Mouse (Mus musculus): ENCODE results near the gene Pex11g. TPM values are rescaled to one million over a fixed set of nuclear protein-coding genes. Genes with fewer than 3 reads are reported as not detected.

Gene Pex11g
- polyA plus RNA-seq, 1 experiment from 2014 or later: 1.9 TPM

DNA sequence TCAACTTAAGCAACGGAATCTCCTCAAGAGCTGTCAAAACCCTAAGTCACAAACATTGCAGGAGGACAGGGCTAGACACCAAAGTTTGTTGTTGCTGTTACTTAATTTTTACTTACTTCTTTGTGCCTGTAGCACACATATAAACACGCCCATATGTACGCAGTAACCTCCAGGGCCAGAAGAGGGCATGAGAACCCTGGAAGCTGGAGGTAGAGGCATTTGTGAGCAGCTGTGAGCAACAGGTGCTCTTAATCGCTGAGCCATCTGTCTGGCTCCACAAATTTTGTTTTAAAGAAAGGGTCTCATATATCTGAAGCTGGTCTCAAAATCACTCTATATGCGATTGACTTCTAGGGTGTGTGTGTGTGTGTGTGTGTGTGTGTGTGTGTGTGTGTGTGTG, 3.2 kb downstream of the Pex11g start:
- Histone ChIP-seq H3K27me3 (replicated peaks; ENCODE audit: control insufficient read depth, insufficient read depth, low read length) (no peaks in the 10 kb centered on the region), H3K4me3 (ENCODE audit: low read depth, low read length) (no peak overlapping the region), H3K36me3 (ENCODE audit: control insufficient read depth, insufficient read depth, low read length) (peaks cover 3% of the 10 kb centered on the region; the same call in 1 of the 2 replicates), H3K4me2 (ENCODE audit: low read length) (no peak overlapping the region), H3K9me3 (replicated peaks; ENCODE audit: control insufficient read depth, low read length) (no peaks in the 10 kb centered on the region), H3K4me1 (ENCODE audit: control insufficient read depth, insufficient read depth, low read length) (0 out of 2 replicates have a peak, but pooled peaks cover 3% of the 10 kb centered on the region), H3K27ac (ENCODE audit: low read depth, low read length) (no peak overlapping the region), H3K9ac (ENCODE audit: low read length) (no peak overlapping the region)
- WGBS: 52% methylated on average over 5 of the region's 5 CpGs
- DNase-seq (ENCODE audit: low spot score) (peak; percentile 65), ATAC-seq (no peak)

DNA sequence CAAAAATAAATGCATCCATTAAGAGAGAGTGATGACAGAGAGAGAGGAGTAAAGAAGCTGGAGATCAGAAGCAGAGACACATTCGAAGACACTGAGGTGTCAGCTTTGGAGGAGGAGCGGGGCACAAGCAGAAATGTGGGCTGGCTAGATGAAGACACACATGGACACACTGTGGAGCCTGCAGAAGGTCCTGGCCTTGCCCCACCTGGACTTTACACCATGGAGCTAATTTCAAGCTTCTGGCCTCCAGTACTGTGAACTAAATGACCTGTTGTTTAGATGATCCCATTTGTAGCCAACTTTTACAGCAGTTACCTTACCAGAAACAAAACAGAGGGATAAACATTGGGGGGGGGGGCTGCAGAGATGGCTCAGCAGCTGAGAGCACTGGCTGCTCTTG, 4.2 kb downstream of the Pex11g start:
- no peak overlapping the region for H3K4me3 ChIP-seq (ENCODE audit: low read depth, low read length)
- 0 out of 2 replicates have a peak, but pooled peaks cover 2% of the 10 kb centered on the region for H3K4me1 ChIP-seq (ENCODE audit: control insufficient read depth, insufficient read depth, low read length)
- no peak for ATAC-seq
- no peak overlapping the region for H3K9ac ChIP-seq (ENCODE audit: low read length)
- H3K27ac ChIP-seq (ENCODE audit: low read depth, low read length): no peak overlapping the region
- H3K36me3 ChIP-seq (ENCODE audit: control insufficient read depth, insufficient read depth, low read length): peaks cover 3% of the 10 kb centered on the region
- H3K27me3 ChIP-seq (replicated peaks; ENCODE audit: control insufficient read depth, insufficient read depth, low read length): no peaks in the 10 kb centered on the region
- 82% methylated on average over 2 of the region's 2 CpGs for WGBS
- H3K4me2 ChIP-seq (ENCODE audit: low read length): no peak overlapping the region
- H3K9me3 ChIP-seq (replicated peaks; ENCODE audit: control insufficient read depth, low read length): no peaks in the 10 kb centered on the region
- no peak for DNase-seq (ENCODE audit: low spot score)

DNA sequence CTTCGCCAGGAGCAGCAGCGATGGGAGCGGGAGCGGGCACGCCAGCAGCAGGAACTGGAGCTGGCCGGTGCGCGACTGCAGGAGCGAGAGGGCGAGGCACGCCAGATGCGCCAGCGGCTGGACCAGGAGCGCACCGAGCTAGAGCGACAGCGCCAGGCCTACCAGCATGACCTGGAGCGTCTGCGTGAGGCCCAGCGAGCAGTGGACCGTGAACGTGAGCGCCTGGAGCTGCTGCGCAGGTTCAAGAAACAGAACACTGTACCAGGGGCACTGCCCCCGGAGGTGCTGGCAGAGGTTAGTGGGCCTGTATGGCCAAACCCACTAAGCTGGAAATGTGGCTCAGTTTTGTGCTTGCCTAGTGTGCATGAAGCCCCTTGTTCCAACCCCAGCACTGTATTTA, 15.5 kb downstream of the Pex11g start:
- no peak for DNase-seq (ENCODE audit: low spot score)
- 97% methylated on average over 25 of the region's 25 CpGs for WGBS
- no peak overlapping the region for H3K27ac ChIP-seq (ENCODE audit: low read depth, low read length)
- H3K27me3 ChIP-seq (replicated peaks; ENCODE audit: control insufficient read depth, insufficient read depth, low read length): no peaks in the 10 kb centered on the region
- H3K9me3 ChIP-seq (replicated peaks; ENCODE audit: control insufficient read depth, low read length): no peaks in the 10 kb centered on the region
- H3K4me3 ChIP-seq (ENCODE audit: low read depth, low read length): no peak overlapping the region
- H3K4me1 ChIP-seq (ENCODE audit: control insufficient read depth, insufficient read depth, low read length): no peaks in the 10 kb centered on the region
- no peak overlapping the region for H3K9ac ChIP-seq (ENCODE audit: low read length)
- ATAC-seq: no peak
- H3K4me2 ChIP-seq (ENCODE audit: low read length): no peak overlapping the region
- peaks cover 95% of the 10 kb centered on the region for H3K36me3 ChIP-seq (ENCODE audit: control insufficient read depth, insufficient read depth, low read length)

DNA sequence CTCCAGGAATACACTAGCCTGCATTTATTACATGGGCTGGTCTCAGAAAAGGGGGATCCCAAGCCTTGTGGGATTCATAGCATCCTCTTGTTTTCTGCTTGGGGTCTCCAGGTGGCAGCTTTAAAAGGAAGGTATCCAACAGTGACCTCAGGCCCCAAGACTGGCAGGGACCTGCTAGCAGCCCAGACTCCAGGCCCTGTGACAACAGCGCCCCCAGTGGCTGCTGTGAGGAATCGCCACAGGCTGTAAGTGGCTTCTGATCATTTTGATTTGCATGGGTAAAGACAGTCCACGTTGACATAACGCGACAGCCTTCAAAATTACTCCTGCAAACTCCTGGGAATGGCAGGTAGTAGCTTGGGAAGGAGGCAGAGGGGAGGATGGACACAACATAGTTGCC, 16.8 kb downstream of the Pex11g start:
- Histone ChIP-seq H3K4me1 (ENCODE audit: control insufficient read depth, insufficient read depth, low read length) (no peaks in the 10 kb centered on the region), H3K27ac (ENCODE audit: low read depth, low read length) (no peak overlapping the region), H3K4me2 (ENCODE audit: low read length) (no peak overlapping the region), H3K9ac (ENCODE audit: low read length) (no peak overlapping the region), H3K4me3 (ENCODE audit: low read depth, low read length) (no peak overlapping the region), H3K36me3 (ENCODE audit: control insufficient read depth, insufficient read depth, low read length) (peaks cover 92% of the 10 kb centered on the region), H3K27me3 (replicated peaks; ENCODE audit: control insufficient read depth, insufficient read depth, low read length) (no peaks in the 10 kb centered on the region), H3K9me3 (replicated peaks; ENCODE audit: control insufficient read depth, low read length) (no peaks in the 10 kb centered on the region)
- 30% methylated on average over 5 of the region's 5 CpGs for WGBS
- peak; percentile 67 for DNase-seq (ENCODE audit: low spot score)
- peak; percentile 58; the same call in 1 of the 2 replicates for ATAC-seq

DNA sequence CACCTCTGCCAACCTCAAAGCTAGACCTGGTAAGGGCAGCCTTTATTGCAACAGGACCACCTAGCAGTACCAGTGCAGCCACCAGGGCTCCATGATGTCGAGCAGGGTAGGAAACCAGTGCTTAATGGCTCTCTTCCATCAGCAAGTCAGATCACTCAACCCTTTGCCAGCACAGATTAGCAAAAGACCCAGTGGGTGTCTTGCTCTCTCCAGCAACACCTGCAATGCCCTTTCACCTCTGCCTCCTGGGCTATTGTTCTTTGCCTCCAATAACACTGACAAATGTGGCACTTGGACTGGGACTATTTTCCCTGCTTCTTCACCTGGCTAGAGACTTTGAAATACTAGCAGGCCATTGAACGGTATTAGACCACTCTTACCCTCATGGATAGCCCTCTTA, 18.3 kb downstream of the Pex11g start:
- Histone ChIP-seq H3K9ac (ENCODE audit: low read length) (no peak overlapping the region), H3K27me3 (replicated peaks; ENCODE audit: control insufficient read depth, insufficient read depth, low read length) (no peaks in the 10 kb centered on the region), H3K4me3 (ENCODE audit: low read depth, low read length) (no peak overlapping the region), H3K27ac (ENCODE audit: low read depth, low read length) (no peak overlapping the region), H3K4me2 (ENCODE audit: low read length) (no peak overlapping the region), H3K36me3 (ENCODE audit: control insufficient read depth, insufficient read depth, low read length) (peaks cover 87% of the 10 kb centered on the region), H3K9me3 (replicated peaks; ENCODE audit: control insufficient read depth, low read length) (no peaks in the 10 kb centered on the region), H3K4me1 (ENCODE audit: control insufficient read depth, insufficient read depth, low read length) (no peaks in the 10 kb centered on the region)
- ATAC-seq: no peak
- WGBS: 89% methylated on average over 2 of the region's 2 CpGs
- no peak for DNase-seq (ENCODE audit: low spot score)

DNA sequence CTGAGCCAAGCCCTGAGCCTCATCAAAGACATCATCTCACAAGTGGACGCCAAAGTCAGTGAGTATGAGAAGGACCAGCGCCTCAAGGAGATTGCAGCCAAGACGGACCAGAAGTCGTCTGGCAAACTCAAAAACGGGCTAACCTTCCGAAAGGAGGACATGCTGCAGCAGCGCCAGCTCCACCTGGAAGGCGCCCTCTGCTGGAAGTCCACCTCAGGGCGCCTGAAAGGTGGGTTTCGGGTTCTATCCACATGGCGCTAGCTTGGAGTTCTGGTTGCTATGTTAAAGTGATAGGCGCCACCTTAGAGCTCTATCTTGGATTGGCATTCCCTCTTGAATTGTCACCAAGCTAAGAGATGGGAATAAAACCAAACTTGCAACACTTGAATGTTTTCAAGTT, 28.0 kb downstream of the Pex11g start:
- ATAC-seq: no peak
- Histone ChIP-seq H3K4me1 (ENCODE audit: control insufficient read depth, insufficient read depth, low read length) (no peaks in the 10 kb centered on the region), H3K27me3 (replicated peaks; ENCODE audit: control insufficient read depth, insufficient read depth, low read length) (no peaks in the 10 kb centered on the region), H3K36me3 (ENCODE audit: control insufficient read depth, insufficient read depth, low read length) (peaks cover 83% of the 10 kb centered on the region), H3K27ac (ENCODE audit: low read depth, low read length) (no peak overlapping the region), H3K9me3 (replicated peaks; ENCODE audit: control insufficient read depth, low read length) (no peaks in the 10 kb centered on the region), H3K4me2 (ENCODE audit: low read length) (no peak overlapping the region), H3K9ac (ENCODE audit: low read length) (no peak overlapping the region), H3K4me3 (ENCODE audit: low read depth, low read length) (no peak overlapping the region)
- no peak for DNase-seq (ENCODE audit: low spot score)
- 74% methylated on average over 12 of the region's 12 CpGs for WGBS

DNA sequence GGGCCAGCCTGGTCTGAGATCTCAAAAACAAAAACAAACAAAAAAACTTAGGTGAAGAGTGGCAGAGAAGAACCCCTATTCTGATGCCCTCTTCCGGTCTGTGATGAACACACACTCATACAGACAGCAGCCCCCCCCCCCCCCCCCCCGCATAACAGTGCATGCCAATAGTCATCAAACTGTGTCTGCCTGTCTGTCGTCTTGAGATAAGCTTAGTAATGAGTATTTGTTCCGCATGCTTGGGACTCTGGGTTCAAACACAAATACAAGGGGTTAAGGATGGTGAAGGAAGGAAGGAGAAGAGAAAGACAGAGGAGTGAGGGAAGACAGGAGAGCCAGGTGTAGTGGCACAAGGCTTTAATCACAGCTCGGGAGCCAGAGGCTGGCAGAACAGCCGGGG, 31.0 kb downstream of the Pex11g start:
- Histone ChIP-seq H3K4me1 (ENCODE audit: control insufficient read depth, insufficient read depth, low read length) (no peaks in the 10 kb centered on the region), H3K36me3 (ENCODE audit: control insufficient read depth, insufficient read depth, low read length) (peaks cover 92% of the 10 kb centered on the region), H3K27me3 (replicated peaks; ENCODE audit: control insufficient read depth, insufficient read depth, low read length) (no peaks in the 10 kb centered on the region), H3K9me3 (replicated peaks; ENCODE audit: control insufficient read depth, low read length) (no peaks in the 10 kb centered on the region), H3K27ac (ENCODE audit: low read depth, low read length) (no peak overlapping the region), H3K4me3 (ENCODE audit: low read depth, low read length) (no peak overlapping the region), H3K4me2 (ENCODE audit: low read length) (no peak overlapping the region), H3K9ac (ENCODE audit: low read length) (no peak overlapping the region)
- 82% methylated on average over 5 of the region's 6 CpGs for WGBS
- no peak for ATAC-seq
- no peak for DNase-seq (ENCODE audit: low spot score)

DNA sequence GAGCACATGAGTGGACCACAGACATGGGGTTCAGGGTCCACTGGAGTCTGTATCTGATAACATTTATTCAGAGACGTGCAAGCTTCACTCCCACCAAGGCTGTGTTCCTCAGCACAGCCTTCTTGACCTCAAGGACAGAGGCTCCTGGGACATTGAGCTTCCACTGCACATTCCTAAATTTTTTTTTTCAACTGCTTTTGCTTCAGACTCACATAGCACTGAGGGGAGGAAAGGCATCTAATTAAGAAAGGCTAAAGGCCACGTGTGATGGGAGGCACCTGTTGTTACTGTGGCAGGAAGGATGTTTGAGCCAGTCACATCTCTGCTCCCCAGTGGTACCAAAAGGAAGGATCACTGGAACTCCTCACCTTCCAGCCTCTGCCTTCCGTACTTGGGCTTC, 36.4 kb downstream of the Pex11g start:
- Histone ChIP-seq H3K4me1 (ENCODE audit: control insufficient read depth, insufficient read depth, low read length) (no peaks in the 10 kb centered on the region), H3K36me3 (ENCODE audit: control insufficient read depth, insufficient read depth, low read length) (peaks cover 75% of the 10 kb centered on the region), H3K27me3 (replicated peaks; ENCODE audit: control insufficient read depth, insufficient read depth, low read length) (no peaks in the 10 kb centered on the region), H3K4me3 (ENCODE audit: low read depth, low read length) (no peak overlapping the region), H3K27ac (ENCODE audit: low read depth, low read length) (no peak overlapping the region), H3K4me2 (ENCODE audit: low read length) (no peak overlapping the region), H3K9ac (ENCODE audit: low read length) (no peak overlapping the region), H3K9me3 (replicated peaks; ENCODE audit: control insufficient read depth, low read length) (no peaks in the 10 kb centered on the region)
- DNase-seq (ENCODE audit: low spot score) (no peak), ATAC-seq (no peak)
- WGBS: 93% methylated on average over 3 of the region's 3 CpGs

DNA sequence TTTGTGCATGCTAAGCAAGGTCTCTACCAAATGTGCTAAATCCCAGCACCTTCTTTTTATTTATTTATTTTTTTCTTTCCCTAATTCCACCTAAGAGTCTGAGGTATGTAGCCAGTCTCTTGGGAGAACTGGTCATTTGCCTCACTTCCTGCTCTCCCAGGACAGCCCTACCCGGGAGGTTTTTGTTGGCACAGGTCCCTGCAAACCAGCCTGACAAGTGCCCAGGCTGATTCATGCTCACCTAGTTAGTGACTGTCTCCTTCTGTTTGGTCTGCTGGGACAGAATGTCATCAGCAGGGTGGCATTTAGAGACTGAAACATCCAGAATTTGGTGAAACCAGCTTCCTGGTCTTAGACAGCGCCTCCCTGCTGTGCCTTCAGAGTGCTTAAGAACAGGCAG, 37.5 kb downstream of the Pex11g start:
- H3K4me2 ChIP-seq (ENCODE audit: low read length): no peak overlapping the region
- no peak overlapping the region for H3K27ac ChIP-seq (ENCODE audit: low read depth, low read length)
- 77% methylated on average over 2 of the region's 2 CpGs for WGBS
- H3K4me3 ChIP-seq (ENCODE audit: low read depth, low read length): no peak overlapping the region
- H3K9me3 ChIP-seq (replicated peaks; ENCODE audit: control insufficient read depth, low read length): no peaks in the 10 kb centered on the region
- no peaks in the 10 kb centered on the region for H3K27me3 ChIP-seq (replicated peaks; ENCODE audit: control insufficient read depth, insufficient read depth, low read length)
- H3K4me1 ChIP-seq (ENCODE audit: control insufficient read depth, insufficient read depth, low read length): no peaks in the 10 kb centered on the region
- peaks cover 63% of the 10 kb centered on the region for H3K36me3 ChIP-seq (ENCODE audit: control insufficient read depth, insufficient read depth, low read length)
- no peak for DNase-seq (ENCODE audit: low spot score)
- no peak for ATAC-seq
- H3K9ac ChIP-seq (ENCODE audit: low read length): no peak overlapping the region

Measured in forebrain, embryonic 14.5 days (tissue).